In the genomic region with DNA sequence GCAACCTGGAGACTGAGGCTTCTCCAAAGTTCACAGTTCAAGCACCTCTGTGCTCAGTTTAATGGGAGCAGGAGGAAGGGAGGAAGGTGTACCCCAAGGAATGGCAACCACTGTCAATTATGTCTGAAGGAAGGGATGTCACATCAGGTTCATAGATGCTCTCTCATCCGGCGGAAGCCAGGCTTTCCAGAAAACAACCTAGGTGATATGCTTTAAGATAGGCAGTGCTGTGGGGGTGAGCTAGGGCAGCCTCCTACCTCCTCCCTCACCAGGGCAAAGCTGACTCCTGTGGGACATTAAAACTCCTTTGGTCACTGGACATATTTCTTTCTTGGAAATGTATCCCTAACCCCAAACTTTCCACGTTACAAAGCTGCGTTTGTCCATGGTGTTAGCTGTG, we compare ENCODE assay signal across 20 mouse cellular contexts. TPM values are rescaled to one million over a fixed set of nuclear protein-coding genes. Genes with fewer than 3 reads are reported as not detected.
DNase-seq lines count a peak whose midpoint lies in the region; ATAC-seq and TF ChIP-seq lines count a peak whose summit lies in the region.
"Had no signal": no experiment of that assay in that cellular context is flagged by ENCODE, and none has a peak within 500 bp of the region (broad histone marks: within the 10 kb centered on the region; RNA-seq: fewer than 3 reads in every experiment).

No protein-coding gene starts in this region.

- 0 out of 2 replicates have a peak overlapping the region, but pooled peaks have one; percentile 13 for H3K27ac ChIP-seq in forebrain, embryonic 12.5 days
- no peak overlapping the region for H3K27ac ChIP-seq in forebrain, embryonic 16.5 days (ENCODE audit: low read length)
- H3K27ac ChIP-seq in kidney, embryonic 14.5 days (ENCODE audit: low read depth, low read length), result 0 out of 2 replicates have a peak overlapping the region, but pooled peaks have one; percentile 0
- 0 out of 2 replicates have a peak overlapping the region, but pooled peaks have one; percentile 2 for H3K27ac ChIP-seq in thymus, adult 2 months (ENCODE audit: control insufficient read depth, insufficient read depth, low read length)
- H3K27ac ChIP-seq: embryonic facial prominence, embryonic 12.5 days; hindbrain, embryonic 13.5 days; neural tube, embryonic 15.5 days had no signal

- WGBS in forebrain, embryonic 12.5 days, result 69% methylated on average over 4 of the region's 4 CpGs
- 59% methylated on average over 4 of the region's 4 CpGs for WGBS in forebrain, embryonic 16.5 days
- WGBS in kidney, embryonic 14.5 days, result 45% methylated on average over 4 of the region's 4 CpGs
- 88% methylated on average over 4 of the region's 4 CpGs for WGBS in thymus, adult 2 months

- H3K4me2 ChIP-seq in forebrain, embryonic 12.5 days, result peak overlapping the region; percentile 25
- no peak overlapping the region for H3K4me2 ChIP-seq in forebrain, embryonic 16.5 days (ENCODE audit: low read length)
- H3K4me2 ChIP-seq in kidney, embryonic 14.5 days (replicated peaks; ENCODE audit: low read depth, low read length), result no peak overlapping the region
- H3K4me2 ChIP-seq: embryonic facial prominence, embryonic 12.5 days; hindbrain, embryonic 13.5 days; midbrain, embryonic 11.5 days; neural tube, embryonic 15.5 days had no signal

- TF ChIP-seq POLR2A in thymus, adult 2 months (IDR thresholded peaks at IDR 0.05; ENCODE audit: control insufficient read depth, extremely low read depth, insufficient read depth, low read length, poor library complexity), result no peak

- H3K9me3 ChIP-seq in forebrain, embryonic 12.5 days, result no peaks in the 10 kb centered on the region
- H3K9me3 ChIP-seq in forebrain, embryonic 16.5 days (ENCODE audit: control insufficient read depth, low read length), result no peaks in the 10 kb centered on the region
- no peaks in the 10 kb centered on the region for H3K9me3 ChIP-seq in kidney, embryonic 14.5 days (ENCODE audit: control insufficient read depth, low read length)
- H3K9me3 ChIP-seq: embryonic facial prominence, embryonic 12.5 days; hindbrain, embryonic 13.5 days; neural tube, embryonic 15.5 days had no signal

- TF ChIP-seq CTCF in thymus, adult 2 months (IDR thresholded peaks at IDR 0.05; ENCODE audit: borderline replicate concordance, control insufficient read depth, extremely low read depth, insufficient read depth, low read length, poor library complexity), result no peak

- peaks cover 35% of the 10 kb centered on the region for H3K36me3 ChIP-seq in forebrain, embryonic 12.5 days (replicated peaks)
- H3K36me3 ChIP-seq in forebrain, embryonic 16.5 days (ENCODE audit: control insufficient read depth, insufficient read depth), result peaks cover 13% of the 10 kb centered on the region
- H3K36me3 ChIP-seq in kidney, embryonic 14.5 days (ENCODE audit: control insufficient read depth, insufficient read depth, low read length), result no peaks in the 10 kb centered on the region
- H3K36me3 ChIP-seq in thymus, adult 2 months (ENCODE audit: control insufficient read depth, insufficient read depth, low read length), result peaks cover 42% of the 10 kb centered on the region
- H3K36me3 ChIP-seq: embryonic facial prominence, embryonic 12.5 days had no signal

- no peak for ATAC-seq in forebrain, embryonic 12.5 days (ENCODE audit: low FRiP score)
- ATAC-seq in forebrain, embryonic 16.5 days, result no peak
- ATAC-seq in kidney, embryonic 14.5 days (ENCODE audit: low FRiP score, low TSS enrichment), result peak; percentile 9; the same call in 1 of the 2 replicates
- ATAC-seq: intestine, postnatal 0 days; liver, postnatal 0 days had no signal

- DNase-seq in kidney, adult 11 months, result no peak
- DNase-seq in thymus, adult 2 months, result no peak
- no peak for DNase-seq in thymus, postnatal 25 days
- DNase-seq in right cerebral cortex, adult 2 months (ENCODE audit: low spot score in 2 of 2), result no peak
- no peak for DNase-seq in left cerebral cortex, adult 18-20 months (ENCODE audit: low spot score in 2 of 2)
- DNase-seq: adrenal gland, postnatal 14 days; cerebellum, adult 18-20 months; gastrocnemius, postnatal 36 days; liver, postnatal 0 days; lung, postnatal 36 days; right cerebral cortex, postnatal 4 days had no signal

- H3K4me3 ChIP-seq in forebrain, embryonic 12.5 days (replicated peaks), result no peak overlapping the region
- no peak overlapping the region for H3K4me3 ChIP-seq in forebrain, embryonic 16.5 days (replicated peaks; ENCODE audit: low read length)
- H3K4me3 ChIP-seq in kidney, embryonic 14.5 days (ENCODE audit: low read length), result no peak overlapping the region
- no peak overlapping the region for H3K4me3 ChIP-seq in thymus, adult 2 months (ENCODE audit: control insufficient read depth, insufficient read depth, low read length)
- H3K4me3 ChIP-seq: embryonic facial prominence, embryonic 12.5 days; hindbrain, embryonic 13.5 days; neural tube, embryonic 15.5 days had no signal

- H3K4me1 ChIP-seq in forebrain, embryonic 12.5 days, result peaks cover 19% of the 10 kb centered on the region
- peaks cover 7% of the 10 kb centered on the region for H3K4me1 ChIP-seq in forebrain, embryonic 16.5 days (replicated peaks; ENCODE audit: control insufficient read depth, insufficient read depth, low read length)
- H3K4me1 ChIP-seq in kidney, embryonic 14.5 days (ENCODE audit: control insufficient read depth, insufficient read depth, low read length), result peaks cover 18% of the 10 kb centered on the region; the same call in 1 of the 2 replicates
- H3K4me1 ChIP-seq in thymus, adult 2 months (replicated peaks; ENCODE audit: control insufficient read depth, insufficient read depth, low read length), result peaks cover 16% of the 10 kb centered on the region

- H3K9ac ChIP-seq in forebrain, embryonic 12.5 days, result no peak overlapping the region
- H3K9ac ChIP-seq in forebrain, embryonic 16.5 days (replicated peaks; ENCODE audit: low read depth, low read length), result no peak overlapping the region
- H3K9ac ChIP-seq in kidney, embryonic 14.5 days (ENCODE audit: low read depth, low read length), result no peak overlapping the region
- H3K9ac ChIP-seq: embryonic facial prominence, embryonic 12.5 days; hindbrain, embryonic 13.5 days; liver, postnatal 0 days; neural tube, embryonic 15.5 days had no signal

- no peaks in the 10 kb centered on the region for H3K27me3 ChIP-seq in forebrain, embryonic 12.5 days
- H3K27me3 ChIP-seq in forebrain, embryonic 16.5 days (replicated peaks; ENCODE audit: control insufficient read depth, insufficient read depth, low read length), result no peaks in the 10 kb centered on the region
- no peaks in the 10 kb centered on the region for H3K27me3 ChIP-seq in kidney, embryonic 14.5 days (ENCODE audit: control insufficient read depth, insufficient read depth, low read length)
- H3K27me3 ChIP-seq in thymus, adult 2 months (ENCODE audit: control insufficient read depth, insufficient read depth, low read length), result no peaks in the 10 kb centered on the region
- H3K27me3 ChIP-seq: embryonic facial prominence, embryonic 12.5 days; hindbrain, embryonic 13.5 days; neural tube, embryonic 15.5 days had no signal

RNA-seq across cellular contexts. Expression of gene Rassf2, which starts 36.9 kb away (rescaled TPM):
- polyA plus RNA-seq in forebrain, embryonic 12.5 days (2016; fragmentation: Nextera tagmentation; extraction: Ambion mirVana), result 27.8 and 34.1 TPM in 2 replicates
- 27.4 and 32.1 TPM in 2 replicates for polyA plus RNA-seq in forebrain, embryonic 16.5 days (2015; fragmentation: Nextera tagmentation; extraction: Ambion mirVana)
- polyA plus RNA-seq in kidney, embryonic 14.5 days (2014; fragmentation: Nextera tagmentation; extraction: Ambion mirVana), result 5.3 and 9.9 TPM in 2 replicates
- 110 and 111 TPM in 2 replicates for polyA plus RNA-seq in thymus, adult 2 months (2012; rRNA removed)
- total RNA-seq in left cerebral cortex, adult 18-20 months (2021), result 10 to 100 TPM; 42.8 to 47.5 TPM

RNA-seq across cellular contexts. Expression of gene Prnd, which starts 42.5 kb away (rescaled TPM):
- 7.0 and 7.3 TPM in 2 replicates for polyA plus RNA-seq in forebrain, embryonic 12.5 days (2016; fragmentation: Nextera tagmentation; extraction: Ambion mirVana)
- 11.2 and 12.8 TPM in 2 replicates for polyA plus RNA-seq in forebrain, embryonic 16.5 days (2015; fragmentation: Nextera tagmentation; extraction: Ambion mirVana)
- 17.6 and 17.9 TPM in 2 replicates for polyA plus RNA-seq in kidney, embryonic 14.5 days (2014; fragmentation: Nextera tagmentation; extraction: Ambion mirVana)
- 1.7 and 1.8 TPM in 2 replicates for polyA plus RNA-seq in thymus, adult 2 months (2012; rRNA removed)
- not detected for total RNA-seq in left cerebral cortex, adult 18-20 months (2021)
- total RNA-seq: common myeloid progenitor, adult 5-6 weeks had no signal
